Mouse (Mus musculus) thymus, adult 2 months (tissue): Measurements from ENCODE around the gene Dock9. TPM values are rescaled to one million over a fixed set of nuclear protein-coding genes. Genes with fewer than 3 reads are reported as not detected.

Experiments used
- DNase-seq: peaks from one replicate; pipeline ENCODE4 v3.0.0; 2021
- H3K27ac ChIP-seq: fragments of 200-500 bp; 2 replicates; pipeline ENCODE4 v1.5.1; 2012; ENCODE audit warnings: low read length, control low read depth; ENCODE audit not compliant: control insufficient read depth, insufficient read depth
- H3K27me3 ChIP-seq: fragments of 200-500 bp; 2 replicates; pipeline ENCODE4 v1.6.1; 2012; ENCODE audit warnings: mild to moderate bottlenecking, low read length, moderate library complexity, mixed read lengths; ENCODE audit not compliant: control insufficient read depth, insufficient read depth
- H3K36me3 ChIP-seq: fragments of 200-500 bp; 2 replicates; pipeline ENCODE4 v1.6.1; 2012; ENCODE audit warnings: mild to moderate bottlenecking, low read length, moderate library complexity; ENCODE audit not compliant: control insufficient read depth, insufficient read depth
- H3K4me1 ChIP-seq: fragments of 200-500 bp; replicated peaks from 2 replicates; pipeline ENCODE4 v1.6.1; 2012; ENCODE audit warnings: low read length; ENCODE audit not compliant: control insufficient read depth, insufficient read depth
- H3K4me3 ChIP-seq: fragments of 200-500 bp; 2 replicates; pipeline ENCODE4 v1.5.1; 2012; ENCODE audit warnings: mild to moderate bottlenecking, low read length, control low read depth, moderate library complexity; ENCODE audit not compliant: control insufficient read depth, insufficient read depth
- CTCF ChIP-seq: fragments of 200-500 bp; IDR thresholded peaks from 2 replicates; pipeline ENCODE4 v1.5.1; 2012; ENCODE audit warnings: mild to moderate bottlenecking, control low read depth, low read length, moderate library complexity, borderline replicate concordance; ENCODE audit not compliant: control insufficient read depth, poor library complexity, insufficient read depth; ENCODE audit errors: extremely low read depth
- POLR2A ChIP-seq: fragments of 200-500 bp; IDR thresholded peaks from 2 replicates; pipeline ENCODE4 v1.6.1; 2012; ENCODE audit warnings: mild to moderate bottlenecking, low read length, control low read depth, moderate library complexity; ENCODE audit not compliant: control insufficient read depth, poor library complexity, insufficient read depth; ENCODE audit errors: extremely low read depth
- WGBS: fragments of 180-500 bp; shearing (Covaris S2); methylation state at CpG from one replicate; pipeline ENCODE4 v1.1.7; 2018; 5-methylcytosine and 5-hydroxymethylcytosine counted together
- polyA plus RNA-seq: library from polyadenylated mRNA; depleted of rRNA; stranded (reverse); fragments of >200 nt; gene quantifications from 2 replicates; pipeline ENCODE4 v1.2.3, GENCODE M21; 2012

Gene Dock9
- polyA plus RNA-seq, 1 experiment, result 13.2 TPM

DNA sequence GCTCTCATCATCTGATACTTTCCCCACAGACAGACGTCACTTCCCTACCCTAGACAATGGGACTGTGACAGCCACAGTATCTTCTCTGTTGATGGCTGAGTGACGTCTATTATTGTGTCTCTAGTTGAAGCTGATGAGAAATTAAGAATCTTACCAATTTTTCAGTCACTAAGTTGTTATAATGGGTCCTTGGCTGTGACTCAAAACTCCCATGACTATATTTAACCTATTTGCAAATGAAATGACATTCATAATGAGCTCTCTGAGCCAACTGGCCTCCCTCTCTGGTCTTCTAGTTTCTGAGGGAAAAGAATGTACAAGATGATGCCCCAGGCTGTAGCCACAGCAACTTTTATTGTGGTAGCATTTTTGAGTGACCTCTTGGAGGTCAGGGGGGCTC is 153.3 kb downstream of the Dock9 start:
- no peaks in the 10 kb centered on the region for H3K36me3 ChIP-seq
- peaks cover 4% of the 10 kb centered on the region; the same call in 1 of the 2 replicates for H3K4me1 ChIP-seq
- DNase-seq, result no peak
- no peak overlapping the region for H3K4me3 ChIP-seq
- WGBS, result 89% methylated on average over 2 of the region's 2 CpGs
- TF ChIP-seq POLR2A (no peak), CTCF (no peak)
- H3K27me3 ChIP-seq, result no peaks in the 10 kb centered on the region
- no peak overlapping the region for H3K27ac ChIP-seq

DNA sequence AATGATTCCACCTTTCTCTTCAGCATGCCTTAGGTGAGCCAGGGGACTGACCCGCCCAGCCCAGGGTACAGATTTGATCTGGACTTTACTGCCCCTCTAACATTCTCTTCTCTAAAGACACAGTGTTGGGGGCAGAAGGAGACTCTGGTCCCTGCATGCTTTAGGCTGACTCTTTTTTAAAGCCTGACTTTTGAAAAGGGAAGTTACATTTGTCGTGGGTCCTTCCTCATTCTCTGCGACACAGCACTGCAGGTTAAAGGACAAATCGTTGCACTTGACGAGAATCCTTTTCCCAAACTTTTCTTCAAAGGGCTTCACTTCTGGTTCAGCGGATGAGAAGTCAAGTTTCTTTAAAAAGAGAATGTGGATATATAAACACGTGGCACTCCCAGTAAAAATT is 156.4 kb downstream of the Dock9 start:
- 61% methylated on average over 7 of the region's 7 CpGs for WGBS
- Histone ChIP-seq H3K4me3 (no peak overlapping the region), H3K36me3 (no peaks in the 10 kb centered on the region), H3K27ac (no peak overlapping the region), H3K27me3 (no peaks in the 10 kb centered on the region), H3K4me1 (no peaks in the 10 kb centered on the region)
- no peak for DNase-seq
- TF ChIP-seq POLR2A (no peak), CTCF (no peak)

DNA sequence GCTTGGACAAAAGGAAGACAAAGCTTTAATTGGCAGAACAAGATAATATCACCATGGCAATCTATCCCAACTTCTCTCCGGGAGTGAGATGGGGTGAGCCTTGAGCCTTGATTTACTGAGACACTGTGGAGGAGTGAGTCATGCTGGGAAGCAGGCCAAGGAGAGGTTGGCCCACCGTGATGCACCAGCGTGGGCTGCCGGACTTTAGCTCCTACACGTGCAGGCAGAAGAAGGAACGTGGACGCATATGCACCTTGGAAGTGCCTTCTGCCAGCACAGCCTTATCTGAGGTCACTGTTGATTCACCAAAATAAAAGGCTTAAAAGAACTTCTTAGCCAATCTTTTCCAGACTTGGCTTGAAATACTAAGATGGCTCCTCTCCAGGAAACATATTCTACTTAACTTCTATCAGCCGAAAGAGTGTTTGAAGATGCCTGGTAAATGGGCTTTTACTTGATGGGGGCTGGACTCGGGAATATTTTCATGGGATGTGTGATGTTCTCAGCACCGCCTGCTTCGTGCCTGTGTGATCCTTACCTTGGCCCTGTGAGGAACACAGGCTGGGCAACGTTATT is 160.6 kb downstream of the Dock9 start:
- 93% methylated on average over 12 of the region's 12 CpGs for WGBS
- Histone ChIP-seq H3K4me1 (no peaks in the 10 kb centered on the region), H3K36me3 (no peaks in the 10 kb centered on the region), H3K27me3 (no peaks in the 10 kb centered on the region), H3K4me3 (no peak overlapping the region), H3K27ac (no peak overlapping the region)
- DNase-seq, result no peak
- no peak for TF ChIP-seq POLR2A
- no peak for TF ChIP-seq CTCF

DNA sequence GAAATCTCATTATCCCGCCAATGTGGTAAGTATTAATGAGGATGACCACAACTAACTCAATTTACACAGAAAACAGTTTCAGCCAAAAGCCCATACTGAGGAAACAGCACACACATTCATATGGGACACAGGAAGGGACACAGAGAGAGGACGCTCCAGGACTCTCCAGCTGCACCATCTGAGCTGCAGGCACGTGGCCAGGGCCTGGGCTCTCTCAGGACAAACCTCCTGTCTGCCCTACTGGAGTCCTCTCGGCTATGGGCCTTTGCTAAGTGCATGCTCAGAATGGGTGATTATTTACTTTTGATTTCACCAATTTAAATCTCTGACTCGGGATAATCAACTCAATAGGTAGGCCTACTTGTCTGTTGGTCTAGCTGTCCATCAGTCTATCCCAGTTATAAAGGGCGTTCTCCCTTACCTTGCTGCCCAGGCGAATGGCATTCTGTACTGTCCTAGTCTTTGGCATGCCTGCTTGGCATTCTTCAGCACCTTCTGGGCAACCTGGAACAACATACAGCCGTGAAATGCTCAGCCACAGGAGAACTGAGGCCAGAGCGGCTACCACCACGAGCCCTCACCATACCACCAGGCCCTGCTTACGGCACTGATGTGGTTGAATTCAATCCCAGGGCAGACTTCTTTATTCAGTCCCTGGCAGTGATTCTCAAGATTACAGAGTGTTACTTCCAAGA is 162.8 kb downstream of the Dock9 start:
- Histone ChIP-seq H3K4me1 (no peaks in the 10 kb centered on the region), H3K27ac (no peak overlapping the region), H3K4me3 (no peak overlapping the region), H3K36me3 (no peaks in the 10 kb centered on the region), H3K27me3 (no peaks in the 10 kb centered on the region)
- no peak for DNase-seq
- 94% methylated on average over 11 of the region's 11 CpGs for WGBS
- TF ChIP-seq POLR2A (no peak), CTCF (no peak)

DNA sequence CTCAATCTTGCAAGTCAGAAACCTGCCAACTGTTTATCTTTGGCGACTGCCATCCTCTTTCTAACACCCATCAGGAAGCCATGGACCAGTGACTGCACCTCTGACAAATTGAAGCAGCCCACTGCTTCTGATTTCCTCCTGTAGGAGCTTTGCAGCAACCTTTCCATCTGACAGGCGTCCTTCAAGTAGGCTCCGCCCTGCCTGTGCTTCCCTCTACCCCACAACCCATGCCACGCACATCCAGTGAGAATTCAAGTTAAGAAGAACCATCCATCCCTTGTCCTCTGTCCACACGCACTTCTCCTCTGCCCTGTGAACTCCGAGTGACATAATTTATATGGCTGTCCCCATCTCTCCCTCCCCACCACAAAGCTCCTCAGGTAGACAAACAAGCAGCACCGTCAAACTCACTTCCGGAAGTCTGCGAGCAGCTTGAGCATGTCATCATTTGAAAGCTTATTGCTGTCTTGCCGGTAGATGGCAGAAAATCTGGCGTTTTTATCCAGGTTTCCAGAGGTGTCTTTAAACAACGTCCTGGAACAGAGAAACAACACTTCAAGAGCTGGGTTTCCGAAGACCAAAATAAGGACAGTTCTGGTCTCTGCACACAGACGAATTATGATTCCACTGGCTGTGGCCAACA is 163.4 kb downstream of the Dock9 start:
- WGBS, result 91% methylated on average over 14 of the region's 14 CpGs
- Histone ChIP-seq H3K36me3 (no peaks in the 10 kb centered on the region), H3K4me3 (no peak overlapping the region), H3K4me1 (no peaks in the 10 kb centered on the region), H3K27ac (no peak overlapping the region), H3K27me3 (no peaks in the 10 kb centered on the region)
- TF ChIP-seq POLR2A, result no peak
- TF ChIP-seq CTCF, result no peak
- no peak for DNase-seq

DNA sequence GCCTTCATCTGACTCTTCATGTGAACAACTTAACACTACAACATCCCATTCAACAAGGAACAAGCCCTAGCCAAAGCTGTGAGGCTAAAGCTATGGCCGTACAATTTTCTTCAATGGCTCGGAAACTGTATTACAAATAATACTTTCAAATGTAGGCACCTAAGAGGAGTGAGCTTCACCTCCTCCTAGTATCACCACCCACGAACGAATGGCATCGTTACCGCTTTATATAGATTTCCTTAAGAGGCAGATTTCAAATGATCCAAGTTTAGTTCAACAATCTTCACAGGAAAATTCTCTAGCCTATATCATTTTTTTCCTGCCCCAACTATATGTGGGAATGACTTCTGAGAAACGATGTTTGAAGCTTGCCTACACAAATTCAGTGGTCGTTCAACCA is 165.7 kb downstream of the Dock9 start:
- no peak overlapping the region for H3K27ac ChIP-seq
- DNase-seq, result no peak
- TF ChIP-seq POLR2A (no peak), CTCF (no peak)
- no peaks in the 10 kb centered on the region for H3K27me3 ChIP-seq
- no peak overlapping the region for H3K4me3 ChIP-seq
- no peaks in the 10 kb centered on the region for H3K36me3 ChIP-seq
- H3K4me1 ChIP-seq, result no peaks in the 10 kb centered on the region
- 99% methylated on average over 8 of the region's 8 CpGs for WGBS
